Mouse (Mus musculus) liver, adult 2 months (tissue): ENCODE measurements around the gene Bag6. TPM values are rescaled to one million over a fixed set of nuclear protein-coding genes. Genes with fewer than 3 reads are reported as not detected.

ENCODE experiments used
- DNase-seq: peaks from one replicate; pipeline ENCODE4 v3.0.0-alpha.2; 2011; ENCODE audit warnings: low read depth, low spot score; ENCODE audit errors: extremely low read depth
- H3K27ac ChIP-seq: fragments of 200-500 bp; replicated peaks from 2 replicates; pipeline ENCODE4 v1.5.1; 2012; ENCODE audit warnings: low read depth, mild to moderate bottlenecking, control low read depth, inconsistent platforms, low read length; ENCODE audit not compliant: insufficient read depth
- H3K27me3 ChIP-seq: fragments of 200-500 bp; 2 replicates; pipeline ENCODE4 v1.6.1; 2012; ENCODE audit warnings: mild to moderate bottlenecking, moderate library complexity, low read length, inconsistent platforms; ENCODE audit not compliant: control insufficient read depth, insufficient read depth
- H3K36me3 ChIP-seq: fragments of 200-500 bp; 2 replicates; pipeline ENCODE4 v1.6.1; 2012; ENCODE audit warnings: low read length, inconsistent platforms; ENCODE audit not compliant: control insufficient read depth, insufficient read depth
- H3K4me1 ChIP-seq: fragments of 200-500 bp; 2 replicates; pipeline ENCODE4 v1.6.1; 2011; ENCODE audit warnings: low read length; ENCODE audit not compliant: control insufficient read depth, insufficient read depth
- H3K4me3 ChIP-seq: fragments of 200-500 bp; 2 replicates; pipeline ENCODE4 v1.5.1; 2011; ENCODE audit warnings: low read depth, mild to moderate bottlenecking, control low read depth, low read length, moderate library complexity; ENCODE audit not compliant: insufficient read depth
- H3K79me2 ChIP-seq: fragments of 200-500 bp; 2 replicates; pipeline ENCODE4 v1.6.1; 2012; ENCODE audit warnings: inconsistent platforms, mild to moderate bottlenecking, low read length, moderate library complexity; ENCODE audit not compliant: control insufficient read depth, insufficient read depth
- H3K9ac ChIP-seq: fragments of 200-500 bp; 2 replicates; pipeline ENCODE4 v1.6.1; 2012; ENCODE audit warnings: low read depth, mild to moderate bottlenecking, control low read depth, inconsistent platforms, low read length
- CTCF ChIP-seq: fragments of 200-500 bp; IDR thresholded peaks from 2 replicates; pipeline ENCODE4 v1.5.1; 2011; ENCODE audit warnings: low read depth, low read length, control low read depth
- POLR2A ChIP-seq: fragments of 200-500 bp; IDR thresholded peaks from 2 replicates; pipeline ENCODE4 v1.6.1; 2011; ENCODE audit warnings: low read length, control low read depth; ENCODE audit not compliant: insufficient read depth; ENCODE audit errors: extremely low read depth
- WGBS: fragments of 180-500 bp; shearing (Covaris S2); methylation state at CpG from one replicate; pipeline ENCODE4 v1.1.7; 2018; 5-methylcytosine and 5-hydroxymethylcytosine counted together
- polyA plus RNA-seq: library from polyadenylated mRNA; depleted of rRNA; stranded (reverse); fragments of >200 nt; gene quantifications from 2 replicates; pipeline ENCODE4 v1.2.3, GENCODE M21; 2012
- total RNA-seq: library from RNA; depleted of rRNA; stranded (reverse); fragments of >200 nt; gene quantifications from 2 replicates; pipeline ENCODE4 v1.2.3, GENCODE M21; 2014

The Bag6 gene
- total and polyA plus RNA-seq, 2 experiments = 28.1 to 119 TPM

DNA sequence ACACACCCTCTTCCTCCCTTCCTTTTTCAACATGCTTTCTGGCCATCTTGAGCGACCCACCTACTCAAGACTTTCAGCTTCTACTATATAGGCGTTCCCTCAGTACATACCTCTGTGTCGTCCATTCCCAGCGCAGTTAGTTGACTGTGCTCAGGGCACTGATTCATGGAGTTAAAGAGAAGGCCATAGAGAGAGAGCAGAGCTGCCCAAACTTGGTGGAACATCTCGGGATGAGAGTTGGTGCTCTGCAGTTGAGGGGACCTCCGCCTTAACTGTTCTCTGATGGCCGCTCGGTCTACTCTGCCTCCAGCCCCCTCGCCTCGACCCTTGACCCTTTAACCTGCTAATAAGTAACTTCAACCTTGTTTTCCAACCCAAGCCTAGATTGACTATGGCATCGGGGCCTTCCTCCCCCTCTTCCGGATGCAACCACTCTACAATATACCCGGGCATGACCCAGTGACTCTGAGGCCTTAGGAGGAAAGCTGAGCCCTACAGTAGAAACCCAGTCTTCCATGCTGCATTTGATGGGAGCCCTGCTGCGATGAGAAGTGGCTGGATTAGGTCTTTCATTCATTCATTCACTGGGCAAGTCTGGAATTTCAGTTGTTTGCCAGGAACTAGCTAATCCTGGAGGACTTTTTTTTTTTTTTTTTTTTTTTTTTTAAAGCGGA lies 3.3 kb upstream of the Bag6 start, which contains the start of gene Apom:
Gene Apom, minus strand, starts transcription at position 551 of the 674 bp plus-strand sequence.
- peak within 1 kb of the TSS; percentile 80 for H3K9ac ChIP-seq
- peak within 1 kb of the TSS; percentile 69 for H3K4me3 ChIP-seq
- peak; percentile 70 for DNase-seq
- peak within 1 kb of the TSS; percentile 85 for H3K27ac ChIP-seq
- TF ChIP-seq POLR2A = peak; percentile 46; the same call in 1 of the 2 replicates
- no peak for TF ChIP-seq CTCF
- H3K79me2 ChIP-seq = peaks cover 23% of the 10 kb centered on the region; the same call in 1 of the 2 replicates
- 25% methylated on average over 15 of the region's 15 CpGs for WGBS
- H3K36me3 ChIP-seq = peaks cover 7% of the 10 kb centered on the region; the same call in 1 of the 2 replicates
- H3K27me3 ChIP-seq = no peaks in the 10 kb centered on the region
- H3K4me1 ChIP-seq = peaks cover 20% of the 10 kb centered on the region

DNA sequence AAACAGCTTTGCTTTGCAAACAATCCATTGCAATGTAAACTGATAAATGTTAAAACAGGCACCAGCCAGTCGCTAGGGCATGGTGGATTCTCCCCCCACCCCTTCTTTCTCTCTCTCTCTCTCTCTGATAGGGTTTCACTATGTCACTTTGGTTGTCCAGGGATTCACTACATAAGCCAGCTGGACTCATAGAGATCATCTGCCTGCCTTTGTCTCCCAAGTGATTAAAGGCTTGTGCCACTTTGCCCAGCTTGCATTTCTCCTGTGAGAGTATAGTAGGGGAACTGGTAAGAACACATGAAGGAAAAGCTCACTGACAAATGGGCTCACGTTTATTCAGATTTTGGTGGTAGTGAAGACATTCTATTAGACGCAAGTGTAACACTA lies 2.8 kb upstream of the Bag6 start:
- peaks cover 7% of the 10 kb centered on the region; the same call in 1 of the 2 replicates for H3K36me3 ChIP-seq
- peaks cover 20% of the 10 kb centered on the region for H3K4me1 ChIP-seq
- WGBS = 31% methylated on average over 3 of the region's 3 CpGs
- H3K79me2 ChIP-seq = peaks cover 21% of the 10 kb centered on the region; the same call in 1 of the 2 replicates
- no peaks in the 10 kb centered on the region for H3K27me3 ChIP-seq
- no peak for DNase-seq
- TF ChIP-seq POLR2A = no peak
- TF ChIP-seq CTCF = no peak
- H3K4me3 ChIP-seq = no peak overlapping the region
- peak overlapping the region; percentile 15; the same call in 1 of the 2 replicates for H3K9ac ChIP-seq
- H3K27ac ChIP-seq = peak overlapping the region; percentile 57

DNA sequence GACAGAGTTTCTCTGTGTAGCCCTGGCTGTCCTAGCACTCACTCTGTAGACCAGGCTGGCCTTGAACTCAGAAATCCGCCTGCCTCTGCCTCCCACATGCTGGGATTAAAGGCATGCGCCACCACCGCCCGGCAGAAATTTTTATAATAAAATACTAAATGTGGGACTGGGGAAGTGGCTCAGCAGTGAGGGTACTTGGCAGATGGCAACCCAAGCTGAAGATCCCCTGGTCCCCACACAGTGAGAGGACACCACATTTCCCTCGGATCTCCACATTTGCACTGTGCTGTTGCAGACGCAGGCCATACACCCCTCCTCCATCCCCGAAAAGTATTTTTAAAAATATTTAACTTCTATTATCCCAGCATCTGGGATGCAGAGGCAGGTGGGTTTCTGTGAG lies 1.5 kb upstream of the Bag6 start:
- no peak overlapping the region for H3K9ac ChIP-seq

DNA sequence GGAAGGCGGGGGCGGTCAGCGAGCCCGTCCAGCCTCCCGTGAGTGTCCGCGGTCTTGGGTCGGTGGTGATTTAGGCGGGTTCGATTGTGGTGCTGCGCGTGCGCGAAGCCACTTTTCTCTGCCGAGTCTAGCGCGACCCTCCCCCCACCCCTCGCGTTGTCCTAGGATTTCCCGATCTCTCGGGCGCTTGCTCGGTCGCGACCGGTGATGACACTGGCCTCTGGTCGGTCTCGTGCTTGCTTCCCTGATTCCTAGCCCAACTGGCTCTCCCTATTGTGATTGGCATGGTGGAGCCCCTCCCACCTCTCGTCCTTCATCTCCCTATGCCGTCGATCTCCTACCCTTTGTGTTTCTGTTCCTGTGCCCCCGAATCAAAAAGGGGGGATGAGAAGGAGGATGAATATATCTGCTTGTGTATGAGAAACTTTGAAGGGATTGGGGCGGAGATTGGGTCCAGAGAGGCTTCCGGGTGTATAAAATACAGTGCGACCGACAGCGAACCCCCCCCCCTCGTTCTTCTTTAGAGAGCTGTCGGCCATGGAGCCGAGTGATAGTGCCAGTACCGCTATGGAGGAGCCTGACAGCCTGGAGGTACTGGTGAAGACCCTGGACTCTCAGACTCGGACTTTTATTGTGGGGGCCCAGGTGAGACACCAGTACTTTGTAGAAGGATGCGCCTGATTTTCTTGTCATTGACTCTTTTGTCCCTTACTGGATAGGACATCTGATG lies 778 bp downstream of the Bag6 start:
- Histone ChIP-seq H3K36me3 (peaks cover 16% of the 10 kb centered on the region; the same call in 1 of the 2 replicates), H3K4me1 (peaks cover 9% of the 10 kb centered on the region), H3K27ac (peak overlapping the region; percentile 97), H3K79me2 (peaks cover 17% of the 10 kb centered on the region; the same call in 1 of the 2 replicates), H3K27me3 (no peaks in the 10 kb centered on the region), H3K9ac (peak overlapping the region; percentile 92), H3K4me3 (peak overlapping the region; percentile 81)
- peak; percentile 60 for DNase-seq
- TF ChIP-seq CTCF (no peak), POLR2A (0 out of 2 replicates have a peak, but pooled peaks have one; percentile 42)
- WGBS = under 1% methylated on average over 43 of the region's 43 CpGs

More for the DNA sequence above, 1.5 kb upstream of the Bag6 start:
- Histone ChIP-seq H3K27ac (no peak overlapping the region), H3K4me3 (no peak overlapping the region), H3K27me3 (no peaks in the 10 kb centered on the region), H3K79me2 (peaks cover 19% of the 10 kb centered on the region; the same call in 1 of the 2 replicates), H3K4me1 (peaks cover 15% of the 10 kb centered on the region), H3K36me3 (peaks cover 10% of the 10 kb centered on the region; the same call in 1 of the 2 replicates)
- no peak for TF ChIP-seq POLR2A
- TF ChIP-seq CTCF = no peak
- 96% methylated on average over 7 of the region's 7 CpGs for WGBS
- DNase-seq = no peak

DNA sequence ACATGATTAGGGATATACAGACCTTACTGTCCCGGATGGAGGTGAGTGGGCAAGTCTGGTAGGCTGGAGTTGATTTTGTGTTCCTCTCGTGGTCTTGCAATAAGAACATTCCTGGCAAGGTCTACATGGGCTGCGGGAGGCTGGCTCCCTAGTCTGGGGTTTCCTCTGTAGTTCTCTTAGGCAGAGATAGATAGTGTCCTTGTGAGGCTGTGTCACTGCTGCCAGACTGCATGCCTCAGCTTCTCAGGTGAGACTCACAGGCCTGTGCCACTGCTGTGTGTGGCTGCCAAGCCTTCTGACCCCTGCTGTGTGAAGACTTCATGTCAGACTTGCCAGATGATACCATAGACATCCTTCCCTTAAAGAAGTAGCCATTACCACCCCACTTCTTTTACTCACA lies 4.3 kb downstream of the Bag6 start:
- peaks cover 17% of the 10 kb centered on the region; the same call in 1 of the 2 replicates for H3K79me2 ChIP-seq
- peaks cover 5% of the 10 kb centered on the region for H3K4me1 ChIP-seq
- no peak overlapping the region for H3K4me3 ChIP-seq
- no peak for DNase-seq
- peaks cover 38% of the 10 kb centered on the region for H3K36me3 ChIP-seq
- no peak overlapping the region for H3K9ac ChIP-seq
- H3K27me3 ChIP-seq = no peaks in the 10 kb centered on the region
- no peak overlapping the region for H3K27ac ChIP-seq
- TF ChIP-seq POLR2A = no peak
- TF ChIP-seq CTCF = no peak
- WGBS = 89% methylated on average over 3 of the region's 3 CpGs
